Mouse (Mus musculus) urinary bladder, postnatal 36 days (tissue): ENCODE measurements around the gene Bpgm.

Source experiments
- DNase-seq, 2 experiments: peaks; one replicate each; pipeline ENCODE4 v3.0.0; 2022; ENCODE audit warnings: low spot score in 2 of 2, mixed read lengths in 1 of 2

The Bpgm gene

GRCm38 (mm10) chr6:34483811-34484210, 7.8 kb downstream of the Bpgm start:
- no peak for DNase-seq

DNA sequence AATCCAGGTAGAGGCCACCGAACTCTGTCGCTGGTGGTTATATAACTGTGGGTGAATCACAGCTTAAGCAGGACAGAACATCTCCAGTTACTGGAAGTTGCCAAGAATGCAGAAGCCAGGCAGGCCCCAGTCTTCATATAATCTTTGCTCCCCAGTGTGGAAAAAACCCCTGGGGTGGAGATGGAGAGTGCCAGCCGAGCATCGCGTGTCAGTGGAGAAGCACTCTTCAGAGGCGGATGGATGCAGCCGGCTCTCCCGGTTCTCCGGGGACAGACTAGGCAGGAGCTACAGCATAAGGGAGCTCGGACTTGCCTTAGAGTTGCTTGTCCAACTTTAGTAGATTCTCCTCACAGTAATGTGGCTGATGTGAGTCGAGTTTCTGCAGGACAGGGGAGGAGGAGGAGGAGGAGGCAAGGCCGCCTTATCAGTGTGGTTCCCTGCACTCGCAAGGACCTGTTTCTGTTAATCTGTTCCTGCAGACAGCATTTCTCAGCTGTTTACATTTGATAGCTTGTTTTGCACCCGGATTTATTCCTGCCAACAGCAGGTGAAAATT, 10.1 kb downstream of the Bpgm start:
- no peak for DNase-seq

- DNase-seq = no peak
Measured at GRCm38 (mm10) chr6:34493327-34494095, 17.5 kb downstream of the Bpgm start.

- DNase-seq = no peak
Measured at GRCm38 (mm10) chr6:34495140-34495551, 19.1 kb downstream of the Bpgm start.

DNA sequence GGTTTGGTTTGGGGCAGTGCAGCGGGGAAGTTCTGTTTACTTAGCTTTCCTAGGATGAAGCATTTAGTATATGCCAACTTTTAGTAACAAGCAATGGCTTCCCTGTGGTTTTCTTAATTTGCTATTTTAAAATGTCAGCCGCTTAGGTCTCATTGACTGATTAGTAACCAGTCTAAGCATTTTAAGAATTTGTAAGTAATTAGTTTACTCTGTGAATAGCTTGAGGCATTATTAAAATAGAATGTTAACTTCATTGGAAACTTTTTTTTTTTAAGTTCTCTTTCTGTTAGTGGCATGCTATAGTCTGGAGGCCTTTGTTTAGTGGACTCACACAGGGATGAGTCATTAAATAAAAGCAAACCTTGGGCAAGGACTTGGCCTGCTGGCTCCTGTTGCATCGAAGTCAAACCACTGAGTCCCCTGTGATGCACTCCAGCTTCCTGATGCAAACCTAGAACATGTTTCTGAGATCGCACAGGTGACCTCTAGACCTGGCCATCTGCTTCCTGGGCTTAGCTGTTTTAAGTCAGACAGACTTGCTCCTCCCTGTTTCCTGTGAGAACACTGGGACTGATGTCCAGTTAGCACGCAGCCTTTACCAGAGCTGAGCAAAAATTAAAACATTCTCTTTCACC, 22.1 kb downstream of the Bpgm start:
- no peak for DNase-seq

- DNase-seq = no peak
Measured at GRCm38 (mm10) chr6:34502291-34502690, 26.3 kb downstream of the Bpgm start.

- DNase-seq = no peak
Measured at GRCm38 (mm10) chr6:34505957-34506356, 29.9 kb downstream of the Bpgm start.

DNA sequence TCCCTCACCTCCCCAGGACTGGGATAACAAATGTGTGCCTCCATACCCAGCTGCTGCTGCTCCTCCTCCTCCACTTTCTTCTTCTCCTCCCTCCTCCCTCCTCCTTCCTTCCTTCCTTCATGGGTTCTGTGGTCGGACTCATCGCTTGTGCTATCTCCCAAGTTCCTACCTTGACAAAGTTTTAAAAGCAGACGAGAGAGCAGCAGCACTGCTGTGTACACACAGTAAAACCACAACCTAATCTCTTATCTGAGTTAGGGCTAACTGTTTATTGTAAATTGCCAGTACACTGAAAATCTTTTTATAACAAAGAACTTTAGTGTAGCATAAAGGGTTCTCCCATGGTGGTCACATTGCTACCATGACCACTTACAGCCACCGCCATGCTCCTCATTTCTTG, 31.6 kb downstream of the Bpgm start:
- DNase-seq = no peak

- DNase-seq = no peak
Measured at GRCm38 (mm10) chr6:34508016-34508415, 32.0 kb downstream of the Bpgm start.

- DNase-seq = no peak
Measured at GRCm38 (mm10) chr6:34510277-34510676, 34.3 kb downstream of the Bpgm start.

DNA sequence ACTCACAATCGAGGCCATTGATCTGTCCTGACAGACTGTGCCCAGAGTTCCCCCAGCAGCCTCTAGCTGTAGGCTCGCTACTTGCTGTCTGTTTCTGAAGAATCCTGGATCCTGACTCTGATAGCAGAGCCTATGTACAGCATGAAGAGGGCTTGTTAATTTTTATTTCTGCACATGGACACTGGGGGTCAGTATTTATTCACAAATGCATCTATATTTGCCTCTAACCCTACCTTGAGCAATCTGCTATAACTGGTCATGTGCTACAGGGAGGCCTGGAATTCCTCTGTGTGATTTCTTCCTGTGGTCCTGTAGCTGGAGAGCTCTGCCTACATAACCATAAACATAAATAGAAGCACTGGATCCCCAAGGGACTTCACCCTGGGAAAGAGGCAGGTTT, 35.4 kb downstream of the Bpgm start:
- DNase-seq = no peak

GRCm38 (mm10) chr6:34512741-34513140, 36.7 kb downstream of the Bpgm start:
- no peak for DNase-seq

DNA sequence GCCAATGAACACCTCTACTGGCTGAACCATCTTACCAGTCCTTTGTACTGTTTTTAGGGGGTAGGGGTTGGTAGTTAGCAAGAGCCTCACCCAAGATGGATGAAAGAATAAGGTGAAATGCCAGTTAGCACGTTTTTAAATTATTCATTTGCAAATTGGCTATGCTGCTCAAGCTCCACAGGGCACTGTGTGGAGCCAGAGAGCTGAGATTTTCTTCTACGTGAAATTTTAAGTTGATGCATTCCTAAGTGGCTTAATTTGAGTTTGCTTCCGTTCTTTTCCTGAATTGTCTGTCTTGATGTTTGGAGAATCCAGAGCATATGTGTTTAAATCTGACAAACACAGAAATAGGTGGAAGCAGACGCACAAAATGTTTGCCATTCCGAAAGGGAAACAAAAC, 38.6 kb downstream of the Bpgm start:
- no peak for DNase-seq

GRCm38 (mm10) chr6:34515098-34515782, 39.2 kb downstream of the Bpgm start:
- no peak for DNase-seq

DNA sequence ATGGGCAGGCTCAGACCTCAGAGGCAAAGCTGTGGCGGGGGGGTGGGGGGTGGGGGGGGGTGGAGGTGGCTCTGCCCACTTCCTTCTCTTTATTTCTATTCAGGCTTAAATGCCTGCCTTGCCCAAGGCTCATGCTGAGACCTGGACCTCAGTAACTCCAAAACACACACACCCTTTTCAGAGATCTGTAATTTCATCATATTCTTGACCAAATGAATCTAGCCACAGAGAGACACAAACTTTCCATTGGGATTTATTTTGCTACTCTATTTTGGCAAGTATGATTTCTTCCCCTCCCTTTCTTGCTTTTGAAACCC, 39.7 kb downstream of the Bpgm start:
- no peak for DNase-seq

DNA sequence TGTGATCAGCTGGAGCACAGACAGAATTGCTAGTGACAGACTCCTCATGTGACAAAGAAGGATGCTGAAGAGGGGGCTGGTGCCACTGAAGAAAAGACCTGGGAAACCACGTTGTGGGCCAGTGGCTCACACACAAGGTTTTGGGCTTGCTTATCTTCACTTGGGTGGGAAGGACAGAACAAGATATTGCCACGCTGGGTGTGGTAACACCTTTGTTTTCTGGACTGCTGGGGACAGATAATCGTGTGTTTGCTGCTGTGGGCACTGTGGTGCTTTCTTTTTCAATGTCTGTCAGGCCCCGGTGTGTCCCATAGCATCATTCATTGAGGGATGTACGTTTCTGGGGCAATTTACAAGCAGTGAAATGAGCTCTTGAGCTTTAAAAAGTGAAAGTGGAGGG, 41.7 kb downstream of the Bpgm start:
- DNase-seq = no peak

GRCm38 (mm10) chr6:34519087-34519486, 43.1 kb downstream of the Bpgm start:
- no peak for DNase-seq

DNA sequence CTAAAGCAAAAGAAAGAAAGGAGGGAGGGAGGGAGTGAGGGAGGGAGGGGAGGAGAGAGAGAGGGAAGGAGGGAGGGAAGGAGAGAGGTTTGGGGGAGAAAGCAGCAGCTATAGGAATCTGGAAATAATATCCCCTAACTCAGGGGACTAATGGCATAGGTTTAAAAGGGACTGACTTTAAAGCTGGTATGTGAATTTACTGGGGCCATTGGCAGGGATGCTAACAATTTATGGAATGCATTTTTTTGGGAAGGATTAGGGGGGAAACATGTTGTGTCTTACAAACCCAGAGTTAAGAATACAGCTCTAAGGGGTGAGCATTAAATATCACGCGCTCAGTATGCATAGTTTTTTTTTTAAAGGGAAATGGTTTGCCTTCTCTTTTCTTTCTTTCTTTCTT, 44.5 kb downstream of the Bpgm start:
- no peak for DNase-seq

DNA sequence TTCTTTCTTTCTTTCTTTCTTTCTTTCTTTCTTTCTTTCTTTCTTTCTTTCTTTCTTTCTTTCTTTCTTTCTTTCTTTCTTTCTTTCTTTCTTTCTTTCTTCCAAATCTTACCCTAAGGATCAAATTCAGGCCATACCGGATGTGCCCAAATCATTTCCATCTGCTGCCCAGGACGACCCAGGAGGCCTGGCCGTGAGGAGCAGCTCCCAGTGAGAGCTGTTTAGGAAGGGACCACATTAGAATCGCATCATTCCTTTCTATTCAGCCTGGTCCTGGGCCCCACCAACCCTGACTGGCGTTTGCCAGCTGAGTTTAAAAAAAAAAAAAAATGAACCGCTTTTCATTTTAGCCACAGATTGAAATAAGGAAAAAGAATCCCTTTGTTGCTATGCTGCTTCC, 44.9 kb downstream of the Bpgm start:
- no peak for DNase-seq

DNA sequence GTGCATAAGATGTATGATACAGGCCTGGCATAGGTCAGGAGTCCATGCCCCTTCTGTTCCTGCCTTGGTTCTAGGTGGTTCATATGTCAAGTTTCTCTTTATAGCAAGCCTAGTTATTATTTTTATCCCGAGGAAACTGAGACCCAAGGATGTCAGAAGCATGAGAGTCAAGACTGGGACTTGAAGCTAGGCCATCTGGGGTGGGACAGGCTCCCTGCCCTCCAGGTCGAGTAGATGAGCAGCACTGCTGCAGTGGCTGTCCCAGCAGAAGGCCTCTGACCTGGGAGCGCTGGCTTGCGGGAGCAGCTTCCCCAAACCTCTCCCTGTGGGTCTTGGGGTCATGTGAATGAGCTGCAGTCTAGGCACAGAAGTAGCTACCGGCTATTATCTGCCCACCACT, 47.5 kb downstream of the Bpgm start:
- no peak for DNase-seq

GRCm38 (mm10) chr6:34525499-34525924, 49.5 kb downstream of the Bpgm start:
- DNase-seq = no peak

GRCm38 (mm10) chr6:34525927-34526326, 49.9 kb downstream of the Bpgm start:
- no peak for DNase-seq

DNA sequence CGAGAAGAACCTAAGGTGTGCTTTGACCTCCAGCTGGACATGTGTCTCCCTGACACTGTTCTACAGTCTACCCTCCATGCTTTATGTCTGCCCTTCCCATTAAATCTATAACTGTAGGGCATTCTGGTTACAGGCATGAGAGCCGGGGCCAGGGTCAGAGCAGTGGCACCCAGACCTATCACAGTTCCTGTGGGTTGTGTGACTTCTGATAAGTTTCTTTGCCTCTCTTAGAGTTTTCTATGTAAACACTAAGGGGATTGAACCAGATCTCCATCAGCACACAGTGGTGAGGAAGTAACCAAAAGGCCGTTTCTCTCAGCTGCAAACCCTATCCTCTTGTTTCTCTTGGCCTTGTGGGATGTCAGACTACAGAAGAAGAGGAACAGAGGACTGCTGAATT, 50.4 kb downstream of the Bpgm start:
- DNase-seq = no peak
